Mouse (Mus musculus) erythroblast, embryonic 14.5 days (primary cell): ENCODE measurements around the gene Dnali1.

Experiments
- GATA1 ChIP-seq: IDR thresholded peaks from 2 replicates; pipeline ENCODE4 v1.6.1; 2012; ENCODE audit warnings: low read length, inconsistent platforms, mixed read lengths
- TAL1 ChIP-seq: IDR thresholded peaks from 3 replicates; pipeline ENCODE4 v1.6.1; 2012; ENCODE audit warnings: low read length, inconsistent platforms, mixed read lengths

- TF ChIP-seq TAL1 (no peak), GATA1 (no peak)
Measured at GRCm38 (mm10) chr4:125007460-125007859, 58.0 kb downstream of the Dnali1 start.
